Mouse (Mus musculus) lung, embryonic 16.5 days (tissue): ENCODE measurements around the gene Krtap5-4. TPM values are rescaled to one million over a fixed set of nuclear protein-coding genes. Genes with fewer than 3 reads are reported as not detected.

Experiments used
- ATAC-seq: fragments of 200-750 bp; cut with Nextera tagmentation; 2 replicates; pipeline ENCODE4 v1.8.0; 2017; ENCODE audit warnings: low read depth, mild to moderate bottlenecking, moderate library complexity
- H3K27ac ChIP-seq: fragments of 300-500 bp; sonication (generic); 2 replicates; pipeline ENCODE4 v1.5.1; 2014; ENCODE audit warnings: mild to moderate bottlenecking, control low read depth, low read length
- H3K27me3 ChIP-seq: fragments of 300-500 bp; sonication (generic); 2 replicates; pipeline ENCODE4 v1.6.1; 2014; ENCODE audit warnings: low read depth, low read length, mixed read lengths; ENCODE audit not compliant: control insufficient read depth, insufficient read depth
- H3K36me3 ChIP-seq: fragments of 300-500 bp; sonication (generic); 2 replicates; pipeline ENCODE4 v1.6.1; 2014; ENCODE audit warnings: low read length; ENCODE audit not compliant: control insufficient read depth, insufficient read depth
- H3K4me1 ChIP-seq: fragments of 300-500 bp; sonication (generic); replicated peaks from 2 replicates; pipeline ENCODE4 v1.6.1; 2014; ENCODE audit warnings: low read length, mixed read lengths; ENCODE audit not compliant: control insufficient read depth, insufficient read depth
- H3K4me2 ChIP-seq: fragments of 300-500 bp; sonication (generic); 2 replicates; pipeline ENCODE4 v1.6.1; 2014; ENCODE audit warnings: low read depth, low read length, control low read depth
- H3K4me3 ChIP-seq: fragments of 300-500 bp; sonication (generic); 2 replicates; pipeline ENCODE4 v1.5.1; 2014; ENCODE audit warnings: mild to moderate bottlenecking, low read length, control low read depth
- H3K9ac ChIP-seq: fragments of 300-500 bp; sonication (generic); 2 replicates; pipeline ENCODE4 v1.6.1; 2014; ENCODE audit warnings: low read length, control low read depth
- H3K9me3 ChIP-seq: fragments of 300-500 bp; sonication (generic); 2 replicates; pipeline ENCODE4 v1.6.1; 2016; ENCODE audit warnings: low read length; ENCODE audit not compliant: control insufficient read depth
- WGBS: fragments of 180-500 bp; shearing (Covaris S2); extraction: QIAGEN DNeasy Blood & Tissue Kit; methylation state at CpG from one replicate; pipeline ENCODE4 v1.1.7; 2014; 5-methylcytosine and 5-hydroxymethylcytosine counted together
- polyA plus RNA-seq: library from polyadenylated mRNA; unstranded; fragments of >200 nt; fragmentation: Nextera tagmentation; extraction: Ambion mirVana; gene quantifications from 2 replicates; pipeline ENCODE4 v1.2.1, GENCODE M21; 2015

The Krtap5-4 gene
- polyA plus RNA-seq, 1 experiment from 2014 or later = not detected

DNA sequence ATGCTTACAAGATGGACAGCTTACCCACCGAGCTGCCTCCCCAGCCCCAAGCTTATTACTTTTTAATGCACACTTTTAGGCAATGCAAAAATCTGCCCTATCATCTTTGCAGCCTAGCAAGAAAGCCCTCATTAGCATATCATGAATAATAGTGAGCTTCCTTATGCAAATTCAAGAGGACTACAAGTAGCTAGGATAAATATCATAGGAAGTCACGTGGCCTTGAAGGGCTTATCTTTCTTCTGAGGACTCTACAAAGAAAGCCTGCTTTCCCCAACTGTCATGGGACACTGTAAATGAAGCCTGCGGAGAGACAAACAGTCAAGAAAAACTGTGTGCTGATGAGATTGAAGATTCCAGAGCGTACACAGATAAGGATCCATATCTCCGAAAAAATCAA lies 48.2 kb downstream of the Krtap5-4 start:
- 56% methylated on average over 5 of the region's 5 CpGs for WGBS
- Histone ChIP-seq H3K27ac (no peak overlapping the region), H3K4me1 (no peaks in the 10 kb centered on the region), H3K4me2 (no peak overlapping the region), H3K36me3 (no peaks in the 10 kb centered on the region), H3K9ac (no peak overlapping the region), H3K4me3 (no peak overlapping the region), H3K27me3 (no peaks in the 10 kb centered on the region), H3K9me3 (no peaks in the 10 kb centered on the region)
- ATAC-seq = no peak

- no peaks in the 10 kb centered on the region for H3K36me3 ChIP-seq
- H3K4me3 ChIP-seq = no peak overlapping the region
- H3K4me2 ChIP-seq = no peak overlapping the region
- no peak overlapping the region for H3K27ac ChIP-seq
- no peak overlapping the region for H3K9ac ChIP-seq
- H3K27me3 ChIP-seq = no peaks in the 10 kb centered on the region
- 0 out of 2 replicates have a peak, but pooled peaks have one; percentile 29 for ATAC-seq
- no peaks in the 10 kb centered on the region for H3K9me3 ChIP-seq
- H3K4me1 ChIP-seq = no peaks in the 10 kb centered on the region
- 47% methylated on average over 5 of the region's 5 CpGs for WGBS
These were observed 50.5 kb downstream of the Krtap5-4 start for GRCm38 (mm10) chr7:142353854-142354253.

Other genes with a start within 250 kb of the Krtap5-4 start
- gene Mob2, start 242.5 kb upstream of the Krtap5-4 start, polyA plus RNA-seq = 76.3 and 83.9 TPM in 2 replicates
- gene Dusp8, start 207.7 kb upstream of the Krtap5-4 start, polyA plus RNA-seq = 2.1 and 2.5 TPM in 2 replicates
- not detected in 2 replicates for gene Gm45618, start 182.8 kb upstream of the Krtap5-4 start, polyA plus RNA-seq
- gene Gm39115, start 167.5 kb upstream of the Krtap5-4 start, polyA plus RNA-seq = not detected in 2 replicates
- gene Gm45337, start 158.9 kb upstream of the Krtap5-4 start, polyA plus RNA-seq = not detected in 2 replicates
- gene Gm29735, start 146.4 kb upstream of the Krtap5-4 start, polyA plus RNA-seq = not detected in 2 replicates
- not detected in 2 replicates for gene Gm4553, start 137.8 kb upstream of the Krtap5-4 start, polyA plus RNA-seq
- gene Krtap5-2, start 127.5 kb upstream of the Krtap5-4 start, polyA plus RNA-seq = not detected in 2 replicates
- not detected in 2 replicates for gene Gm10153, start 113.2 kb upstream of the Krtap5-4 start, polyA plus RNA-seq
- not detected in 2 replicates for gene Krtap5-3, start 102.2 kb upstream of the Krtap5-4 start, polyA plus RNA-seq
- gene Gm7579, start 91.7 kb upstream of the Krtap5-4 start, polyA plus RNA-seq = not detected in 2 replicates
- gene Krtap5-5, start 73.6 kb upstream of the Krtap5-4 start, polyA plus RNA-seq = not detected in 2 replicates
- not detected in 2 replicates for gene Gm40460, start 62.5 kb upstream of the Krtap5-4 start, polyA plus RNA-seq
- gene Gm2431, start 45.2 kb upstream of the Krtap5-4 start, polyA plus RNA-seq = not detected in 2 replicates
- gene Gm4559, start 29.2 kb upstream of the Krtap5-4 start, polyA plus RNA-seq = not detected in 2 replicates
- not detected in 2 replicates for gene Krtap5-1, start 6.4 kb upstream of the Krtap5-4 start, polyA plus RNA-seq
- 5.6 and 7.5 TPM in 2 replicates for gene Ifitm10, start 70.2 kb downstream of the Krtap5-4 start, polyA plus RNA-seq
- 2.5 and 3.2 TPM in 2 replicates for gene Gm49369, start 79.1 kb downstream of the Krtap5-4 start, polyA plus RNA-seq
- 302 and 328 TPM in 2 replicates for gene Ctsd, start 84.5 kb downstream of the Krtap5-4 start, polyA plus RNA-seq
- gene Syt8, start 131.3 kb downstream of the Krtap5-4 start, polyA plus RNA-seq = 0.48 and 1.2 TPM in 2 replicates
- gene Tnni2, start 138.3 kb downstream of the Krtap5-4 start, polyA plus RNA-seq = 17.6 and 61.1 TPM in 2 replicates
- 110 and 118 TPM in 2 replicates for gene Lsp1, start 157.3 kb downstream of the Krtap5-4 start, polyA plus RNA-seq
- gene Tnnt3, start 195.3 kb downstream of the Krtap5-4 start, polyA plus RNA-seq = 17.9 and 50.7 TPM in 2 replicates
- 17.2 and 22.4 TPM in 2 replicates for gene Mrpl23, start 229.1 kb downstream of the Krtap5-4 start, polyA plus RNA-seq